Mouse (Mus musculus) embryo, embryonic 11.5 days (tissue): Measurements from ENCODE around the gene Lck.

ENCODE experiments used
- DNase-seq: peaks from one replicate; pipeline ENCODE4 v3.0.0-alpha.2; 2012; ENCODE audit warnings: low read depth, low spot score

Lck gene

DNA sequence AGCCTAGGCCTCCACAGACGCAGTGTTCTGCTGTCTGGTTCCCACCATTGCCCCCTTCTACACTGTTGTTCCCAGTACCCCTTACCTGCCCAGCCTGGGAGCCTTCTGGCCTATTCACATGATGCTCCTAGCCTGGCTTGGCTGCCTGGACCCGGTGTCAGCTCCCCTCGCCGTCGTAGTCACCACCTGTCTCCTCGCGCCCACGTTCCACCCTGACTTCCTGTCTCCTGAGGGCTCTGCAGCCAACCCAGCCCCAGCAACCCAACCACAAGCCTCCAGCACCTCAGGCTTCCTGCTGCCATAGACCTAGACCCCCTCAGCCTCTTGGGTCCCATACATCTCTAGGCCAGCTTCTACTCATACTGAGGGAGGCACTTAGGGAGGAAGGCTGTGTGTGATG, at the start of gene Lck:
Lck (minus strand) TSS at position 212 of the 400 bp plus-strand sequence.
- DNase-seq = no peak

DNA sequence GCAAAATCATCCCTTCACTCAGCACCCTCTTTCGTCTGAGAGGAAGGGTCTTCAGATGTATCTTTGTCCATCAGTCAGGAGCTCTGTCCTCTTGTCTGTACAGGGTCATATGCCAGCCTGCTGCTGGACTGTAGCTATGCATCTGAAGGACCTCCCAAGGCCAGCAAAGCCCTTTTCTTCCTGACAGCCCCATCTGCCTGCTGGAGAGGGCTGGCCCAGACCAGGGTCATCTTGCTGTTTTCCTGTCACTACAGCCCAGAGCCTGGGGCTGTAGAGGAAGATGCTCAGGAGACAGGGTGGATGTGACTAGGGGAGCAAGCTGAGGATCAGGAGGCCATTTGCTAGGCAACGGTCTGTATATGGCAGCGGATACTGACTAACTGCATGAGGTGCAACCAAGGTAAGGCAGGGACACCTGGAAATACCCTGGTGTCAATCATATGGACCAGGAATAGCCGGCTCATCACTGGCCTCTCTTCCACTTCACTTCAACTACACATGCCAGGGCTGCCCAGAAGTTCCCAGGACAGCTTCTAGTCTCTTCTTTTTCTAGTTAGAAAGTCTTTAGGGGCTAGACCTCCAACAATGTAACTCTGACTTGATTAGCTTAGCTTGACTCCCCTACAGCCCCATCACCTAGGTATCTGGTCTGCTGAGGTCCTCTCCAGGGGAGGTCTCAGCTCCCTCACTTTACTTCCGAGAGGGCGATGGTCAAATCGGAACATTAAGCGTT, 49.5 kb upstream of the Lck start:
- DNase-seq = no peak

DNA sequence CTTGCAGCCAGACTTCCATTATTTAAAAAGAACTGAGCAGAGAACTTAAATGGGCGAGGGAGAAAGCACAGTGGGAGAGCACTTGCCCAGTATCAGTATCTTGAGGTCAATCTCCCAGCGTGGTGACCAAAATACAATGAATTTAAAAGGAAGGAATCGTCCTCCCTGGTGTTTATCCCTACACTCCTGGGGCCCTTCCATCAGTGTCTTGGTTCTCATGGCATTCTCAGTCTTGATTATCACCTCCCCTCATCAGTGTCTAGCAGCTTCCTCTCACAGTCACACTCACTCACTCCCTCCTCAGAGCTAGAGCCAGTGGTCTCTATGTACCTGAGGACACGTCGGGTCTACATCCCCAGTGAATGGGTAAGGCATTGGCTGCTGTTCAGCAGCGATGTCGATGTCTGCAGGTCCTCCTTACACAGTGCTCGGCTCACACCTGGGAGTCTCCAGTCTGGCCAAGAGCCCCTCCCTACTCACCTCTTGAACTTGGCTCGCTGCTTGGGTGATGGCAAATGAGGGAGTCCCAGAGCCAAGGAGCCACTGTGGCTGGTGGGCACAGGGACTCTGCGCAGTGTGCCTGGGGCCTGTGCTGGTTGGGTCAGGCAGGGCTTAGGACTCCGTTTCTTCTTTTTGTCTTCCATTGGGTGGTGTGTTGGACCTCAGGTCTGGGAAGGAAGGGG, 48.8 kb upstream of the Lck start:
- DNase-seq = no peak

DNA sequence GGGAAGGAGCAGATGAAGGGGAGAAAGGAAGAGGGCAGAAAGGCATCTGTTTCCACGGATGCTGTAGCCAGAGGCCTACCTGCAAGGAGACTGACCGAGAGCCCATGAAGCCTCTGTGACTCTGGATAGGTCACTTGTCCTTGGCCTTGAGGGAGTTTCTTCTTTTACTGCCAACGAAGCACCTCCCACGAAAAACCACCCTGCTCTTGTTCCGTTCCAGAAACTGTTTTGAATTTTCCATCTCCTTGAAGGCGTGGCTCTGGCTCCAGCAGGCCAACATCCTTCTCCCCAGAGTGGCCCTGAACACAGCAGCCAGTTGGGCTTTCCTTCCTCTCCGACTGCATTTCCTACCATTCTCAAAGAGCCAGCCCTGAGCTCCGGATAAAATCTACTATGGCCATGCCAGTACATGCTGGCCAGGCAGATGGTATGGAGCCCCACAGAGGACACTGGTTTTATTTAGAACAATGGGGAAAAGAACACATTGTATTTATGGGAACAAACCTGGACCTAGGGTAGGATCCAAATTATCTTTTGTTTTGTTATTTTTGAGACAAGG, 47.9 kb upstream of the Lck start:
- DNase-seq = no peak

DNA sequence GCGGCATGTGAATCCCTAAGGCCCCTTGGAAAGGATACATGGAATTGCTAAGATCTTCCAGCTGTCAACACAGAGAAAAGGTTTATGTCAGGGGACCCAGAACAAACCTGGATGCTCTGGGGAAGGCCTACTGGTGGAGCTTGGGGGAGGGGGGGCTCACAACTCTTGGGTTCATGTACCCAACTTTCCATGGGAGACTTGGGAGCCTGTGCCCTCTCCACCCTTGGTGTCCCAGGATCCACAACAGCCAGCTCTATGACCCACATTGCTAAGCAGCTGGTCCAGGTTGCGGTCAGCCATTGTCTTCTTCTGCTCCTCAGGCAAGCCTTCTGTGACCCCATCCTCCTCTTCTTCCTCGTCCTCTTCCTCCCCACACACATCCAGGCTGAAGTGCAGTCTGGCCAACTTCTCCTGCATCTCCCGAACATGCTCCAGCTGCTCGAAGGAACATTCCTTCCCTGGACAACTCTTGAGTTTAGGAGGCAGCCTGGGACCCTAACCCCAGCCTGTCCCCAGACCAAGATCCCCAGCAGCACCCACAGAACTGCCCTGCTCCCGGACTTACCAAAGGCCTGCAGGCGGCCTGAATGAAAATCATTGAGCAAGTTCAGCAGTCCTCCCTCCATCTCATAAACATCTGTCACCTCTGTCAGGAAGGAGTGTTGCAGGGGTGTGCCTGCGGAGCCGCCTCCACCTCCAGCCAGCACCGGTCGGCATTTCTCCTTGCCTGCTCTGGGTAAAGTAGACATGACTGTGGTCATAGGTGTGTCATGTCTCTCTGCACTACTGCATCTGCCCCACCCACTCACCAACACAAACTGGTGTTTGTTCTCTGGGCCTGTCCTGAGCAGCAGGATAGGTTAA, 47.2 kb upstream of the Lck start:
- no peak for DNase-seq

DNA sequence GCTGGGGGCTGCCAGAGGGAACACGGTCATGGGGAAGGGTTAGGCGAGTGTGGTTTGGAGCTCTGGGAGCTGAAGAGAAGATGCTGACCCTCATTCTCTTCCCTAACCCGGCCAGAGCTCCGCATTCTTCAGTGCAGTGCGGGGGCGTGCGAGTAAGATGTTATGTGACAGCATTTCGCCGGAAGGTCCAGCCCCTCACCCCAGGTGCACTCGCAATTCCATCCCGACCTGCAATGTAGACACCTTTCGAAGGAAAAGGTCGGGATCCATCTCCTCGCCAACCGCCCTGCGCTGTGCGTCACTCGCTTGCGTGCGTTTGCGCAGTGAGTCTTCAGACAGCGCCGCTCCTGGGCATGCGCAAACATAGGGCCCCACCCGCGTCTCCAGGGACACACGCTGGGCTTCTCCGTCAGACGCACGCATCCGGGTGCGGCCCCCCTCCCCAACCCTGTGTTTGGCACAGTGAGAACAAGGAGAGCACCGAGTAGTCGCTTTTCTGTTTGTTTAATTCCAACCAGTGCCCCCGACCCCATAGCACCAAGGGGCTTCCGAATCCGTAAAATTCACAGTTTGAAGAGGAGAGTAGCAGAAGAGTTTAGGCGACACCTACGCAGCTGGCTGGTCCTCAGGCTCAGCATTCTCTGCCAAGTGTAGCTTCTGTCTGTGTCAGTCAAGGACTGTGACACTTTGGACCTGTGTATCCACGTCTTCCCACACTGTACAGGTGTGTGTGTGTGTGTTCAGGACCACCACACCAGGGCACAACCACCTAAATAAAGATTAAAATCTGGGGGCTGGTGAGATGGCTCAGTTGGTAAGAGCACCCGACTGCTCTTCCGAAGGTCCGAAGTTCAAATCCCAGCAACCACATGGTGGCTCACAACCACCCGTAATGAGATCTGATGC, 45.6 kb upstream of the Lck start, which contains the start of gene Iqcc:
Iqcc (minus strand) TSS at position 314 of the 906 bp plus-strand sequence.
- peak; percentile 86 for DNase-seq

DNA sequence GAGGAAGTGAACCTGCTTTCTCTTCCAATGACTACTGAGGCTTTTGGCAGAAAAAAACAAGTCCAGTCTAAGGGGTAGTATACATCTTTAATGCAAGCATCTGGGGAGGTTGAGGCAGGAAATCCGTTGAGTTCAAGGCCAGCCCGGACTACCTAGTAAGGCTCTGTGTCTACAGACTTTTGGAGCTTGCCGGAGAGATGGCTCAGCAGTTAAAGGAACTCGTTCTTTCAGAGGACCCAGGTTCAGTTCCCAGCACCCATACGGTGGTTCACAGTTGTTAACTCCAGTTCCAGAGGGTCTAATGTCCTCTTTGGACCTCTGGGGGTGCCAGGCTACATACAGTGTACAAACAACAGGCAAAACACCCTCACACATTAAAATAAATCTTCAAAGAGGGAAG, 44.6 kb upstream of the Lck start:
- no peak for DNase-seq

DNA sequence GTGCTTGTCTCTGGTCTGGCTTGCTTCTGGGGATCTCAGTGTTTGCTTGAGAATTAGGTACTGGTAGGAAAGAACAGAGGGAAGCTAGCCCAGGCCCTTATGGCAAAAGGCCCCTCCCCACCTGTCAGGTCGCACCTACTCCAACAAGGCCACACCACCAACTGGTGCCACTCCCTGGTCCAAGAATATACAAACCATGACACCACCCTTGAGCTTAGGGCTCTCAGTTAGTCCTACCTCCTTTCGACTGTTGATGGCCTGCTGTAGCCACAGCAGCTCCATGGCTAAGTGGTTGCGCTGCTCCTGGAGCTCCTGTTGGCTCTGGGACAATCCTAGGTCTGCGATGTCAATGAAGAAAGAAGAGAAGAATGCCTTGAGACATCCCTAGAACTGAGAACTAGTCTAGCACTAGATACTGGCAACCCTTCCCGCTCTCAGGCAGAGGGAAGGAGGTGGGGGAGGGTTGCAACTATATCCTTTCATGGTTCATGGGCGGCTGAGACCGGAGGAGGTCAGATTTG, 43.7 kb upstream of the Lck start:
- DNase-seq = no peak

DNA sequence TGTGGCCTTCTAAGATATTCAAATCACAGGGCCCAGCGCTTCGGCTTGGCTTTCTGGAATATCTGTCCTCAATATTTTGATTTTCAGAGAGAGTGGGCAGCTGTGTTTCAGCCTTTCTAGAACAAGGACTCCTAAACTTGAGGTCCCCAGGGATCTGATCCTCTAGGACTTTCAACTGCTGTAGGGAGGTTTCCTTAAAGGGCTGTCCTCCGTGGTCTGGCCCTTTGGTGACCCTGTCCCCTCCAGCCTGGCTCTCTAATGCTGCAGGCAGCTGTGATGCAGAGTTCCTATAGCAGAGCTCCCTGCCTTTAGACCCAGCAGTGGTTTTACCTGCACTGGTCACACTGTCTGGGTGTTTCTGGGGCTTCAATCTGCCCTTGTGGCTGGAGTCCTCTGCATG, 43.2 kb upstream of the Lck start:
- DNase-seq = no peak

DNA sequence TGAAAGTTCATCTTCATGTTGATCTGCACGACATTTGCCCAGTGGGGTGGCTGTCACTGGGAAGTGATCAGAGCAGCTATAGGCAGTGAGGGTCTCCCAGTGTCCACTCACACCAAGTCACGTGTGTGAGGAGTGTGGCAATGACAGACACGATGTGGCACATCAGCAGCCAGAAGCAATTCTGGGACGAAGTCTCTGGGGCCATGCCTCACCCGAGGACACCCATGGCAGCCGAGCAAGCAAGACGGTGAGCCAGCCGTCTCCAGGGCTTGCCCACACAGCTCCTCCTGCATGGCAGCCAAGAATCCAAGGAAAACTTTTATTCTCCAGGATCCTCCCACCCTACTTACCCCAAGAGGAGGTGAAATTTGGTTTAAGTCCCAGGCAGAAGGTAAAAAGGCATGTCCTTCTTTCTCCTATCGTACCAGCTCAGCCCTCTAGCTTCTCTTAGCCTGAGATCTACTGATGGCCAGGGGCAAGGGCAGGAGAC, 42.4 kb upstream of the Lck start:
- DNase-seq = no peak

DNA sequence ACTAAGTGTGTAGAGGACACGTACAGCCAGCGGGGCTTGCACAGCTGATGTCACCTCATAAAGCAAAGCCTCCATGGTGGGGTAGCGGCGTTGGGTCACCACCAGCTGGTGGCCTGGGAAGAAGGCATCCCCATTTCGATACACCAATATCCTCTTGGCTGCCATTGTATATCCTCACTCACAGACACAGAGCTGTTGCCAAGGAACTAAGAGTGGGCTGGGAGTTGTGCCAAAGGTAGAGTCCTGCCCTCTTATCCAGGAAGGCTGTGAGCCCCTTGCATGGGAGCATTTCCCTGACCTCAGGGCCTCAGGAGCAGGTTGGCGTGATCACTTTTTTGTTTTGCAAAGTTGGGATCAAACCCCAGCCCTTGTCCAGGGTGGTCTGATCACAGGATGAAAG, 40.7 kb upstream of the Lck start, which contains the start of gene Dcdc2b:
Dcdc2b (minus strand) TSS at position 165 of the 400 bp plus-strand sequence.
- DNase-seq = no peak

DNA sequence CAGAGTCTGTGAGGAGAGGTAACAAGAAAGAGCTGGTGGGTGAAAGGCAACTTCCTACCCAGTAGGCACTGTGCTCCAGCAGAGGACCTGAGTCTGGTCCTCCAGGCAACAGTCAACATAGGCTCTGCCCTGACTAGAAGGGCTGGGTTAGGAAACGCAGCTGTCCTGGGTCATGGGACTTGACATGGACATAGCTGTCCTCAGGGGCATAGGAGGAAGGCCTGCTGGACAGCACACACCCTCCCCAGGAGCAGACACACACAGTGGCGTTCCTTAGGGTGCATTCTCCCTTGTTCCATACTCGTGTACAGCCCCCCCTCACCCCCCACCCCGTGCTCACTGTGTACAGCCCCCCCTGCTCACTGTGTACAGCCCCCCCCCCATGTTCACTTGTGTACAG, 37.0 kb upstream of the Lck start:
- no peak for DNase-seq

DNA sequence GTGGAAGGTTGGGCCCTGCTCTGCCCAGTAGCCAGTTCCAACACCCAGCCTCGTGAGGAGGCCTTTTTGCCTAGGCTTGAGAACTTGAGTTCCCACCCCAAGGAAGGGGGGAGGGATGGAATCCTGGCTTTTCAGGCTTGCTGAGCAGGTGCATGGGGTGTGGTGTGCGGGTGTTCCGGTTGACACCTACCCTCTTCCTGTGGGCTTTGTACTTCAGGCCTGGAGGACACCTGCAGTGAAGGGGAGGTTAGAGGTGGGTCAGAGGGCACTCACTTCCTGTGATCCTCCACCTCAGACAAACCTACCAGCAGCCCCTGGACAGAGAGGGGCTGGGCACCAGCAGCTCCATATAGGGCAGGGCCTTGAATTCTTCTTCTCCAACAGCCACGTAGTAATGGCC, 36.6 kb upstream of the Lck start:
- no peak for DNase-seq

DNA sequence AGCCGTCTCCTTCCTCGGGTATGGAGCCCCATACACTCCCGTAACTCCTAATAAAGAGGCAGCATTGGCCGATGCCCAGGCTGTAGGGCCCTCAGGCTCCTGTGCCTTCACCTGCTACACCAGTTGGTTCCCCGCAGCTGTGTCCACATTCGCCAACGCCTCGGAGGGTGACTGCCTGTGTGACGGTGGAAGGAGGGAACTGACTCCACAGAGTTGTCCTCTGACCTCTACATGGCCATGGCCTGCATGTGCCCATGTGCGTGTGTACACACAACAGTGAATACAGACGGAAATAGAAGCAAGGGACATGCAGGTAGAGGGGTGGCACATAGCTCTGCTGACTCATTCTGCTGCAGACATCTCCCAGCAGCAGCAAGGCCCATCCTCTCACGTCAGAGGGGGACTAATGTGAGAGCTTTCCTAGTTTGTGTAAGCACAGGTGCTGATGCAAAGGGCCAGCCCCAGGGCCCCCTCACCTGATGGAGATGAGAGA, 35.7 kb upstream of the Lck start:
- DNase-seq = no peak

DNA sequence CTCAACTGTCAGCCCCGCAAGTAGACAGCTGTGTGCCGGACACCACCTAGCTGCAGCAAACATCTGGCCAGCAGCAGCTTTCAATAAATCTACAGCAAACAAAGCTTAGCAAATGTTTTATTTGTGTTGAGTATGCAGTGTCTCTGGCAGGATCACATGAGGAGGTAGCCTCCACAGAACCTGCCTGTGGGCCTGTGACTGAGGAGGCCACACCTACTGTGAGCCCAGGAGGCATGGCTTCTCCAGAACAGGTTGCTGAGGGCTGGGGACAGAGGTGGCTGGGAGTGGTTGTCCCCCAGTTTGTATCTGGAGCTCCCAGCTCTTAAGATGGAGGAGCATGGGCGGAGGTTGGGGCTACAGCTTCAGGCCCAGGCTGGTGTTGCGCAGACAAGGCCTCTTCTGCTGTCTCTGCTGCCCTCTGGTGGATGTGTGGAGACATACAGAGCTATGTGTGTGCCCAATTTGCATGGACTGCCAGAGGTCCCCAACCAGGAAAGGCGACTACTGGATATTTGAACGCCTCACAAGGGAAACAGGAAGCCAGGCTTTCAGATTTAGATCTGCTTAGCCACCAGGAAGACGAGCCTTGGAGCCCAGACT, 35.1 kb upstream of the Lck start:
- DNase-seq = peak; percentile 76

DNA sequence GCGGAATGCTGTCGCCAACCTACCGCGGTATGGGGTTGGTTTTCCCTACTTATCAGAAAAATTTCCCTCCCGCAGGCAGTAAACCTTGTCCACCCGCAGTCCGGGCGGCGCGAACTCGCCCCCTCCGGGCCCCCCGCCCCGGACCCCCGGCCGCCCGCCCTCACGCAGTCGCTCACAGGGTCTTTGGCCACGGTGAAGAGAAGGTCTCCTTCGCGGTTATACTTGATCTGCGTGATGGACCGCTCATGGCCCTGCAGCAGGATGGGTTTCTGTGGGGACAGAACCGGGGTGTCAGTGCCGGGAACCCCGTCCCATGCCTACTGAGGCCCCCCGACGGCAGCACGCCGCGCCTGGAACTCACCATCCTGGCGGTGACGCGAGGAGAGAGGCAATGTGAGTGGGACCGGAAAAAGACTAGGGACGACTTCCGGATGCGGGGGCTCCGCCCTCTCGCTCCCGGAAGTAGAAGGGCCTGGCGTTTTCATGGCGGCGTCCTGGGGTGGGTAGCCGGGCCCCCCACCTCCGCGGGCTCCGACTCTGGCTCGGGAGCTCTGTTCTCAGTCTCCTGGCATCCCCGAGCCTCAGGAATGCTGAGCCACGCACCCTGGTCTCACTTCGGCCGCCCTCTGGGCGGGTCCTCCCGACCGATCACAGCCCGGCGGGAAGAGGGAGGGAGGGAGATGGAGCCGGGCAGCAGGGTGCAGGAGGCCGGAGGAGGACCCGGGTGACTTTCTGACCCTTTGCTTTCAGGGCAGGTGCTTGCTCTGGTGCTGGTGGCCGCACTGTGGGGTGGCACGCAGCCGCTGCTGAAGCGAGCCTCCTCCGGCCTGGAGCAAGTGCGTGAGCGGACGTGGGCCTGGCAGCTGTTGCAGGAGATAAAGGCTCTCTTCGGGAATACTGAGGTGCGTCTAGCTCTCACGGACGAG, 27.1 kb upstream of the Lck start, which contains the start of the genes Eif3i and Tmem234:
Eif3i (minus strand) TSS at position 416 of the 926 bp plus-strand sequence.
Tmem234 (plus strand) TSS at position 436 of the 926 bp plus-strand sequence.
- peak; percentile 59 for DNase-seq

DNA sequence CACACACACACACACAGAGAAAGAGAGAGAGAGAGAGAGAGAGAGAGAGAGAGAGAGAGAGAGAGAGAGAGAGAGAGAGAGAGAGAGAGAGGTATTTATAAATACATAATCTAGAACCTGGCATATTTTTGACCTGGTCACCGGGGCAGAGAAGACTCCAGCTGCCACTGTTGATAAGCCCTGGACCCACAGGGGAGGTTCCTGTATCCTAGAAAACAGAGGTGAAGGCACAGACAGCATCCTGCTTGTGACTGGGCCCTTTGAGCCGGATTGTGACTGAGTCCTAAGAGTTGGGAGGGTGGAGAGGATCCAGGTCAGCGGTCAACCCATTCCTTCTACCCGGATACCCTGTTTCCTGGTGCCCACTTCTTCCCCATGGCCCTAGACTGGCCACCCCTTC, 15.4 kb upstream of the Lck start:
- no peak for DNase-seq

DNA sequence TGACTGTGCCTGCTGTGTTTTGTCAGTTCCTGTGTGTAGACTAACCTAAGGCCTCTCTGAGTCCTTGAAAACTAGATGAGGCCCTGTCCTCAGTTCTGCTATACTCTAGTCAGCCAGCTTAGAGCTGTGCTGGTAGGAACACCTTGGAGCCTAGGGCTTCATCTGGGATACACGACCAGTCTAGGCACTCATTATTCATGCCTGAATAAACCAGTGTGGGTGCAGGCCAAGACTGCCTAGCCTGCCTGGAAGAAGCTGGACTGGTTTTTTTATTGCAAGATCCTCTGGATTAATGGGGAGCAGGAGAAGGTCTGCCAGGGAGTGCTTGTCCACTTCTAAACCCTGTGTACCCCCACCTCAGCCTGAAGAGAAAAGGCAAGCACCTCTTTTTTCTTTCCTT, 13.5 kb upstream of the Lck start:
- DNase-seq = no peak

DNA sequence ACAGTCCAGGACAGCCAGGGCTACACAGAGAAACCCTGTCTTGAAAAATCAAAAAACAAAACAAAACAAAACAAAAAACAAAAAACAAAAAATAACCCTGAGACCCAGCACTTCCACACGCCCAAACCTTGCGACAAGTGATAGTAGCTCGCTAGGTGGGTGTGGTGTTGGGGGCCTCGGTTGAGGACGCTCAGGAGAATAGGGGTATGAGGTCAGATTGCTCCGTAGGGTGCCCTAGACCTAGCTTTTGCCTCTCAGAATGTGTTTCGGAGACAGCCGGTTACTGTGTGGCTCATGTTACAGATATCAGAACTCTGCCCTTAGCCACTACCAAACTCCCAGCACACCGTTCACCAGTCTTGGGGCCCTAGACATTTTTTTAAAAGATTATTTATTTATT, 12.3 kb upstream of the Lck start:
- DNase-seq = no peak
